Mouse (Mus musculus) adrenal gland, adult 8-10 months (tissue): ENCODE measurements around the gene H2-DMb2. TPM values are rescaled to one million over a fixed set of nuclear protein-coding genes. Genes with fewer than 3 reads are reported as not detected.

Experiments used
- DNase-seq: peaks from one replicate; pipeline ENCODE4 v3.0.0; 2022
- total RNA-seq, 4 experiments: library from RNA; stranded (reverse); gene quantifications; 2 replicates each; pipeline ENCODE4 v1.2.4; 2022

The H2-DMb2 gene
- 1 to 10 TPM; 2.0 to 4.5 (median 4.0) TPM for total RNA-seq

DNA sequence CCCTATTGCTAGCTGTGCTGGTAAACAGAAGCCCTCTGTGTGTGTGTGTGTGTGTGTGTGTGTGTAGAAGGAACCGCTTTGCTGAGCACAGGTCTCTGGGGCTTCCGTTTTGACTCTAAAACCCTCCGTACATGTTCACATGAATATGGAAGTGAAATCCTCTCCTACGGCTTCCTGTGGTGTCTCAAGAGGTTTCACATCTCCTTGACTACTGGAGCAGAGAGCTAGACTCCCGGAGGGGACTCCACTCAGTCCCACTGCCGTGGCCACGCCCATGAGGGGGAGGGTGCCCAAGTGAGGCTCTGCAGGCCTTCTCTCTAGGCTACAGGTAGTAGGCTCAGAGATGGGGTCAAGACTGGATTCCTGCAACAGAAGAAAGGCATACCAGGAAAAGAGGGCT, at the start of gene H2-DMb2:
H2-DMb2 (plus strand) TSS at position 275 of the 400 bp plus-strand sequence.
- no peak for DNase-seq

DNA sequence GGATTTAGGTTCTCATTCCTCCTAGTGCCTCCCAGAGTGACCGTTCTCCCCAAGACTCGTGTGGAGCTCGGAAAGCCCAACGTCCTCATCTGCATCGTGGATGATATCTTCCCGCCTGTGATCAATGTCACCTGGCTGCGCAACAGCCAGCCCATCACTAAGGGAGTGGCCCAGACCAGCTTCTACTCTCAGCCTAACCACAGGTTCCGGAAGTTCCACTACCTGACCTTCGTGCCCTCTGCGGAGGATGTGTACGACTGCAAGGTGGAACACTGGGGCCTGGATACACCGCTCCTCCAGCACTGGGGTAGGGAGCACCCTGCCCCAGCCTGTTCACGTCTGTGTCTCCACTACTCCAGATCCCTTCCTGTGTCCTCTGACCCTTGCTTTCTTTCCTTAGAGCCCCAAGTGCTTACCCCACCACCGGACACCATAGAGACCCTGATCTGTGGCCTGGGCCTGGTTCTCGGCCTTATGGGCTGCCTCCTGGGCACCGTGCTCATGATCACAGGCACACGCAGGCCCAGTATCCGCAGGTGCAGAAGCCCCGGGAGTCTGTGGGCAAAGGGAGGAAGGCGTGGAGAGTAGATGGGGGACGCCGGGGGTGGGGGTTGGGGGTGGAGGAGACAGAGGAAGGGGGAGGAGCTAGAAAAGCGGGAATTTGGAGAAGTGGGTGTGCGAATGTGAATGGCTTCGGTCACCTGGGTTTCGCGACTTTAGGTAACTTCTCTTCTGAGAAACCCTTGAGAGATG, 48.6 kb upstream of the H2-DMb2 start:
- no peak for DNase-seq

DNA sequence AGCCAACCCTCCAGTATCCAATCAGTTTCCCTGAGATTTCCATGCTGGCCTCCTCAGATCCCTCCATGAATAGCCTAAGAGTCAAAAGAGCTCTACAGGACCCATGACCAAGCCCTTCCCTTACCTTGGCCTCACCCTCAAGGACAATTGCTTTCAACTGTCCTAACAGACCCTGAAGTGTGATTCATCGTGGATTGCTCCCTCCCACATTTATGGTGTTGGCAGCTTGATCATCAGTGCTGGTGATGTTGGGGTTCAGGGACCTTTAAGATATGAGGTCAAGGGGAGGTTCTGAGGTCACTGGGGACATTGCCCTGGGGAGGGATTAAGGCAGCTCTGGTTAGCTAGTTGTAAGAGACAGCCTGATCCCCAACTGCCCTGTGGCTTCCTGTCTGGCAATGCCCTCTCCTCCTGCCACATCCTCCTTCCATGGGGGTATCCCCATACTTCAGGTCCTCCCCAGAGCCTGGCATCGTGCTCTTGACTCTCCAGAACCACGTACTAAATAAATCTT, 46.6 kb upstream of the H2-DMb2 start:
- DNase-seq: peak; percentile 50

DNA sequence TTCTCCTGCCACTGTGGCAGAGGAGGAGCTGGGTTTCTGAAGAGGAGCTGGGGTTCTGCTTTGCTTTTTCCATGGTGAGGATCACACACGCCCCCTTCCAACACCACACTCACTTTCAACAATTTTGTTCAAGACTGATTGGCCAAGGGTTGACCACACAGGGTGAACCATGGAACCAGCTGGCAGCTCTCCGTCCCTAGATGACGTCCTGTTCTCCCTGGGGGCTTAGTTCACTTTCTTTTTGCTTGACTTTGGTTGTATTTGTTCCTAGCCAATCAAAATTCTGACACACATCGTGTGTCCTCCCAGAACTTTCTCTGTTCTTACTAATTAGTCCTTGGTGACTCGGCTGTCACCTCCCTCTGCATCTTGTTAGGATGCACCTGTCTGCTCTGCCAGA, 45.8 kb upstream of the H2-DMb2 start:
- no peak for DNase-seq

DNA sequence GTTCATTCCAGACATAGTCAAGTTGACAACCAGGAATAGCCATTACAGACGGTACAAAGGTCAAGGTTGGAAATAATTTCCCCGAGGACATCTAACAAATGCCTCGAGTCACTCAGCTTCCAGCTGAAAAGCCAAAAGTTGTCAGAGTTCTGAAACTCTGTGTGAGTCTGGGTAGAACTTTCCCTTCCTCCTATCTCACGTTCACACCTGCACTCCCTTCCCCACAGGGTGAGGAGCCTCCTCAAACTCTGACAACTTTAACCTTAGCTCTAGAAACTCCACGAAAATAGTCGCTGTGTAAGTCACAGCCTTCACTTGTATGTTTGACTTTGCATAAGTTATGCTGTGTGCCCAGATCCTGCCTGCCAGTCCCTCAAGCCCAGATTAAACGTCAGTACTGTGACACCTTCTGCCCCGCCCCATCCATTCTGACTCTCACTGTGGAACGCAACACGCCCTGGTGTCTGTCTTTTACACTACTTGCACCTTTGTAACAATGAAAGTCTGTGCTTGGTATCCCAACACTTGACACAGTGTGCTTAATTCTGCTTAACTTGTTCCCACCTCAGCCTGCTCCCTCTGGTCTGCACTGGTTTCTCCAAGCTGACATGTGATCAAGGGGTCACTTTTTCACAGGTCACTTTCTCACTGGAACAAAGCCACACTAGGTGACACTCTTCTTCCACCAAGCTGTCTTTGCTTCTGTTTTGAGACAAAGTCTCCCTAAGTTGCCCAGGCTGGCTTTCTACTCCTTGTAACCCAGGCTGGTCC, 44.2 kb upstream of the H2-DMb2 start:
- DNase-seq: no peak

DNA sequence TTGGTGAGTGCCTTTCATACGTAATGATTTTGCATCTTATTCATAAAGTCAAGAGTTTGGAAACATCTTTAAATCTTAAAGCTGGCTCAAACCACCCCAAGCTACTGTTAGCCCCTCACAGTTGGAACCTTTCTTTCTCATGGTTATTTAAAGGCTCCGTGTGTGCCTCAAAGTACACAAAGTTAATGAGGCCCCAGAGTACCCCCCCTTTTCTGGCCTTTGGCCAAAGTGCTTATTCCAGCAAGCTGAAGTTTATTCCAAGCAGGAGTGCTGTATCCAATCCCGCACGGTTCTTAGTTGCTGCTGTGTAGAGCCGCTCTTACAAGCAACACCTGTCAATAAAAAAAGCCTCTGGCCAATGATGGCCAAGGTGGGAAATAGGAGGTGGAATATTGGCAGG, 43.6 kb upstream of the H2-DMb2 start:
- DNase-seq: no peak

DNA sequence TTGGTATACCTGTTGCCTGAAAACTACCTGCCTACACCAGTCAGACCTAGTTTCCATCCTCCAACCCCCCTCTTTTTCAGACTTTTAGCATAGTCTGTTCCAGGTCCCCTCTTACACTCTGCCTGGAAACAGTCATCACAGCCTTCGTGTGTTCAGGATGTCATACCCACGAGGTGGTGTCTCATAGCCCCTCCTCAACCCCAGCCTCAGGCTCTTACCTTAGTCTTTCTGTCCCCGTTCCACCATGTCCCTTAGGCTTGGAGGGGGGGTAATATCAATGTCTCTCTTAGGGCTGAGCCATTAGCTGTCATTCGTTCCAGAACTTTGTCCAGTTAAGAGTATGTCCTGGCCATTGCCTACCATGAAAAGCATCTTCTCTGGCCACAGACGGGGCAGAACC, 41.9 kb upstream of the H2-DMb2 start:
- no peak for DNase-seq

DNA sequence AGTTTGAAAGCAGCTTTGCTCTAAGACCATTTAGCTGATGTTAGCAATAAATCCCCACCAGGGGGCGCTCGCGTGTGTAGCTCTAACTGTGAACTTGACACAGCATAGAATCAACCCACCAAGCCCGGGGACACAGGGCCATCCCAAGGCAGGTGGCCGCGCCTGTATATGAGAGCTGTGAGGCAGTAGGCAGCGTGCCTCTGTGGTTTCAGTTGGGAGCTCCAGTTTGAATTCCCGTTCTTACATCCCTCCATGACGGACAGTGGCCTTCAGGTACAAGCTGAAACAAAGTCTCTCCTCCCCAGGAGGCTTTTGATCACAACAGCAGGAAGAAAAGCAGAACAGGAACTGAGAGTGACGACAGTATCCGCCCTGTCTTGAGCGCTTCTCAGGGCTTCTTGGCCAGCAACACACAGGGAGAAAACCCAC, 41.5 kb upstream of the H2-DMb2 start:
- peak; percentile 83 for DNase-seq

DNA sequence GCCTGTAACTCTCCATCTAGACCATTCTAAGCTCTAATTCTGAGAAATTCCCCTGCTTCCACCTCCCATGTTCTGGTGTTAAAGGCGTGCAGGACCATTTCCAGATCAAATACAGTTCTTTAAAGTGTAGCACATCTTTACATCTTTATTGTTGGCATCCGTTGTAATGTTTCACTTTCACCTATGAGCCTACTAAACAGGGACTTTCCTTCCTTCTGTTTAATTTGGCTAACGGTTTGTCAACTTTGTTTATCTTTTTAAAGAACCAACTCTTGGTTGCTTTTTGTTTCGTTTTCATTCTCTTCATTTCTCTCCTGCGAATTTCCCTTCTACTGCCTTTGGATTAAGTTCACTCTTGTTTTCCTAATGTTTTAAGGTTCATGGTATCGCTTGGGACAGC, 40.3 kb upstream of the H2-DMb2 start:
- no peak for DNase-seq

DNA sequence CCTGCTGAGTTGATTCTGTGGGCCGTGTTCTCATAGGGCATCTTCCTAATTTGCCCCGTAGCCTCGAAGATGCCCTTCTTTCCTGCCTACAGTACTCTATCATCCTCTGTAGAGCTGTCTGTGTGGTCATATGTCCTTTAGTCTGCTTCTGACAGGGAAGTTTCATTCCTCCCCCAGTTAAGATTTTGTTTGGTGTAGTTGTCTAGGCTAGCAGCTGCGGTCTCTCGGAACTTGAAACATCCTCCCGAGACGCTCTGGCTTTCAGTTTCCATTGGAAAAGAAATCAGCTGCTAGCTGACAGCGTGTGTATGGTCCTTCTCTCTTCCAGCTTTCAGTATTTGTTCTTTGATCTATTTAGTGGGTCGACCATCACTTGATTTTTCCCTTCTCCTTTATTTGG, 38.3 kb upstream of the H2-DMb2 start:
- DNase-seq: no peak

DNA sequence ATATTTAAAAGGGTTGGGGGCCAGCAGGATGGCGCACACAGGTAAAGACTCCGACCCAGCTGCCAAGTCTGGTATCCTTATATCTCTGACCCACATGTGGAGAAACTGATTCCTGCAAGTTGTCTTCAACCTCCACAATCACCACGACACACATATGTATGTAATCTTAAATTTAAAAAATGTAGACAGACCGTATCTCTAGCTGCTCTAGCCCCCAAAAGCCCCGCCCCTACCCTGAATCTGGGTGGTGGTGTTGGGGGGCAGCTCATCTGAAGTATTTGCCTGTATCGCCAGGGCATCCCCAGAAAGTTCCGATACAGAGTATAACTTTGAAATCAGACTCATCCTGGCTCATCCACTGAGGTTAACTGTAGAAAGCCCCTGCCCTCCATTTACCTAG, 36.6 kb upstream of the H2-DMb2 start:
- no peak for DNase-seq

DNA sequence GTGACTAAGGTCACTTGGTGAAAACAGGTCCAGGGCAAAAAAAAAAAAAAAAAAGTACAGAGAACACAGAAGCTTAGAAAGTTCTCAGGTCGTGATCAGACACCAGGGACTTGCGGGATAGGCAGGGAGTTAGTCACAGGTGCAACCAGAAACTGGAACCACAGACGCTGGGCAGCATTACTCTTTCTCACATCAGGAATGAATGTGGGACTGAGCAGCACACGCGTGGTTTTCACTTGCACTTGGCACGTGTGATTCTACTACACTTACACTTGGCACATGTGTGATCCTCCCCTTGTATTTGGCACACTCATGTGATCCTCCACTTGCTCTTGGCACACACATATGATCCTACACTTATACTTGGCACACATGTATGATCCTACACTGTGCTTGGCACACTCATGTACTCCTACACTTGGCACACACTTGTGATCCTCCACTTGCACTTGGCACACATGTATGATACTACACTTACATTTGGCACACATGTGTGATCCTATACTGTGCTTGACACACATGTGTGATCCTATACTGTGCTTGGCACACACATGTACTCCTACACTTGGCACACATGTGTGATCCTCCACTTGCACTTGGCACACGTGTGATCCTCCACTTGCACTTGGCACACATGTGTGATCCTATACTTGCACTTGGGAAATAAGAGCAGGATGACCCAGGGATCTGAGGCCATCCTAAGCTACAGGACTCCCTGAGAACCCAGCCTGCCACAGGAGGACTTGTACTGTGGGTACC, 35.8 kb upstream of the H2-DMb2 start:
- DNase-seq: no peak

DNA sequence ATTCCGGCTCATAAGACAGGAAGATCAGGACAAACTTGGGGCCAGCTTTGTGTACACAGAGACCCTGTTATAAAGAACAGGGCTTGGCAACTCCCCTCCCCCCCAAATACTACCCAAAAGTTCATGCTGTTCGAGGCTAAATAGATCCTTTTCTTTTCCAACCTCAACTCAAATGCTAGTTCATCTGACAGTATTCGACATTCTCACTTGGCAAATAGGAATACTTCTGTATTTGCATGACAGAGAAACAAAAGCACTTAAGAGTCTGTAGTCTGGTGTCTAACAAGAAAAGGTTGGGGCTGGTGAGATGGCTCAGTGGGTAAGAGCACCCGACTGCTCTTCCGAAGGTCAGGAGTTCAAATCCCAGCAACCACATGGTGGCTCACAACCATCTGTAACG, 34.6 kb upstream of the H2-DMb2 start:
- no peak for DNase-seq

DNA sequence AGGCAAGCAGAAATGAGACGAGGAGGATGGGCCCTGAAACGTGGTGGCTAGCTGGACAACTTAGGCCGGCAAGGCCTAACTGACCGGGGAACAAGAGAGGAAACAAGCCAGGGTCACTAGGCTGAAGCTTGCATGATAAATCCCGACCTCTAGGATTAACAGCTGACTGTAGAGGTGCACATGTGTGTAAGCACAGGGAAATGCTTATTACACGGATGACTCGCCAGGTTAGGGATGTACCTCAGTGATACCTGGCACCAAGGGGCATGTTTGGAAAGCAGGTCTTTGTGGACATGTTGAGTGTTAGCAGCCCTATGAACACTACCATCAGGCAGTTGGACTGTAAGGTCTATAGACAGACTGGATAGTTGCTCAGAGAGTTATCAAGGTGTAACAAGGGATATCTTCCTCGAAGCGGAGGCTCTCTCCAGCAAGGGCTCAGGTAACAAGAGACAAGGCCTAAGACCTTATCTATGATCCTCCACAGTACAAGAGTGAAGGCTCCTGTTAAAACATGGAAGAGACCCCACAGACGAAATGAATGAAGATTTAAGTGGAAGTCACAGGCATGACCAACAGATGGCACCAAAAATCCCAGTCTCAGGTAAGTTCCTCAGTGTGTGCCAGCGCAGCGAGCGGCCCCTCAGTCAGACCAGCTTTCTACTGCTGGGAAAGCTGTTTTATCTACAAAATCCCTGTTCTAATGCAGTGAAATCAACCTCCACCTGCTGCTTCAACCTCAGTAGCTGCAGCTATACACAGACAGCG, 33.9 kb upstream of the H2-DMb2 start:
- DNase-seq: no peak

DNA sequence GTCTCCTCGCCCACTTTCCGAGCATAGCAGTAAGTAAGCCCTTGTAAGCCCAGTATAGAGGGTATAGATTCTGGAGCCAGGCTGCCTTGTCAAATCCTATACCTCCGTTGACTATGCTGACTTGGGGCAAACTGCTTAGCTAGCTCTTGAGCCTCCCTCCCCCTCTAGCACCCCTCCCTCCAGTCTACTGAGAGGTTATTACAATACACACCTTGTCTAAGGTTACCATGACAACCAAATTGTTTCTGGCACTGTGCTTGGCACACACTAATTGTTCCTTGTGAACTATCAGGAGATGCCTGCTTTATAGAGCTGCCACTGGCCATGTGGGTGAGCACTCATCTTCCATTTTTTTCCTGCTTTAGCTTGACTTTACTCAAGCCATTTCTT, 33.3 kb upstream of the H2-DMb2 start:
- no peak for DNase-seq

DNA sequence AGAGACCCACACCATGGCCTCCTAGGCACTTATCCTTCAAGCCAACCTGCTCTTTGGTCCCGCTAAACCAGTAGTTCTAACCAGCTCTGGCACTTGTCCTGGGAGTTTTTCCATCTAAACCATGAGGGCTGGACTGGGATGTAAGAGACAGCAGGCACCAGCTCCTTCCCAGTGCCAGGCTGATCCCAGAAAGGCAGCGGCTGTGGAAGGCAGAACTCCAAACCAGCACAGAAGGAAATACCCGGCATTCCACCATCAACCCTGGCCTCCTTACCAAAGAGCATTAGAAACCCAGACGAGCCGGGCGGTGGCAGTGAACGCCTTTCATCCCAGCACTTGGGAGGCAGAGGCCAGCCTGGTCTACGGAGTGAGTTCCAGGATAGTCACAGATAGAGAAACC, 32.8 kb upstream of the H2-DMb2 start:
- DNase-seq: no peak

DNA sequence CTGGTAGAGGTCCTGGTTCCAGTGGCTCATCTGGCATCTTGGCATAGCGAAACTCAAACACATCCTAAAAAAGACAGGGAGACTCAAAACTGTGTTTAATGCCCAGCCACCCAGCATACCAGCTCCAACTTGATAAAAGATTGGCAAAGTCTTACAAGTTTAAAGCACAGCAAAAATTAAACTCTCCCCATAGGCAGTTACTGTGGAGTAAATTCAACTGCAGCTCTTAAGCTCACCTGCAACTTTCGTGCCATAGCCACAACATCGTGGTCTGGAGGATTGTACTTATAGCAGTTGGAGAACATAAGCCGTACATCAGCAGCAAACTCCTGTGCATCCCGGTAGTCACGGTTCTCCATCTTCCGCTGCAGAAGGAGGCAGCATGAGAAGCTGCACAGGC, 29.0 kb upstream of the H2-DMb2 start:
- DNase-seq: no peak

DNA sequence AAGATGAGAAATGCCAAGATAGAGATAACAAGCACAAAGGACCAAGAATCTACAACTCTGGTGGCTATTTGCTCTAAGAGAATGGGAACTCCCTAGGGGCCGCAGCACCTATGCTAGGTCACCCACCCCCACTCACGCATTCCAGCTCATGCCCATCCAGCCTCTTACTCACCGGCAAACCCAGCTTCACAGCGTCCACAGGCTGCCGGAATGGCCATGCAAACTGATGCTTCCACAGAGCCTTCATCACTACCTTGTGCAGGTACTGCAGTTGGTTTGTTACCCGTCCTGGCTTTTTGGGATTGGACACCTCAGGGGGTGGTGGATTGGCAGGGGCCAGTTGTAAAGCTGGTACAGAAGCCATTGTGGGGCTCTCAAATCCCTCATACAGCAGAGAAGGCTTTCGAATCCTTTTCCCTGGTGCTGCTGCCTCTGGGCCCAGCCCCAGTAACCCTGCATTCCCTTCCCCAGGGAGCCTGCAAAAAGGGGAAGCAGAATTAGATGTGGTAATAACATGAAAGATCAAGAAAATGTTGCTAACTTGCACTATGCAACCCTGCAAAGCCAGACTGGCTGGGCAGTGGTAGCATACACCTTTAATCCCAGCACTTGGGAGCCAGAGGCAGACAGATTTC, 26.3 kb upstream of the H2-DMb2 start:
- no peak for DNase-seq

DNA sequence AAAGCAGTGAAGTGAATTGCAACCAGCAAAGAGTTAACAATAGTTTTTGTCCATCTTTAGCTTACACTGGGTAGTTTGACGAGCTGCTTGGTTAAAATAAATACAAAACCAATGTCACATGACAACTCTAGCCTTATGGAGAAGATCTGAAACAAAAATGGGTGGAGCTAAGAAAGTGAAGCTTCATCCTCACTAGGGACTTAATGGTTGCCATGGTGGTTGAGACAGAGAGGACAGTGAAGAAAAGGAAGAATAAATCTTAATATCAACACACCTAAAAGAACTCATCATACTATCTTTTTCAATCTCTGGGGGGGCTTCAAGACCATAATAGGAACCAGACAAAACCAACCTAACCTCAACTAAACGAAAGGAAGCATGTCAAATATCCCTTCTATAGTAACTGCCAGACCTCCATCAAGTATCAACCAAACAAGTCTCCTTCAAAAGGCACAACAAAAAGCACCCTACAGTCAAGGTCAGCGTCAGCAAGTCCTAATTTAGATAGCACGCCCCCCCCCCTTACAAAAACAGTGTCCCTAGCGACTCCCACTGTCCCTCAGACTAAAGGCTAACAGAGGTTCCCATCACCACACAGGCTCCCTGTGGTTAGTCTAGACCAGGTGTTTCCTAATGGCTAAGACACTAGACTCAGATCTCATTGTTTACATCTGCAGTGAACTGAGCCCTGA, 25.5 kb upstream of the H2-DMb2 start:
- no peak for DNase-seq

DNA sequence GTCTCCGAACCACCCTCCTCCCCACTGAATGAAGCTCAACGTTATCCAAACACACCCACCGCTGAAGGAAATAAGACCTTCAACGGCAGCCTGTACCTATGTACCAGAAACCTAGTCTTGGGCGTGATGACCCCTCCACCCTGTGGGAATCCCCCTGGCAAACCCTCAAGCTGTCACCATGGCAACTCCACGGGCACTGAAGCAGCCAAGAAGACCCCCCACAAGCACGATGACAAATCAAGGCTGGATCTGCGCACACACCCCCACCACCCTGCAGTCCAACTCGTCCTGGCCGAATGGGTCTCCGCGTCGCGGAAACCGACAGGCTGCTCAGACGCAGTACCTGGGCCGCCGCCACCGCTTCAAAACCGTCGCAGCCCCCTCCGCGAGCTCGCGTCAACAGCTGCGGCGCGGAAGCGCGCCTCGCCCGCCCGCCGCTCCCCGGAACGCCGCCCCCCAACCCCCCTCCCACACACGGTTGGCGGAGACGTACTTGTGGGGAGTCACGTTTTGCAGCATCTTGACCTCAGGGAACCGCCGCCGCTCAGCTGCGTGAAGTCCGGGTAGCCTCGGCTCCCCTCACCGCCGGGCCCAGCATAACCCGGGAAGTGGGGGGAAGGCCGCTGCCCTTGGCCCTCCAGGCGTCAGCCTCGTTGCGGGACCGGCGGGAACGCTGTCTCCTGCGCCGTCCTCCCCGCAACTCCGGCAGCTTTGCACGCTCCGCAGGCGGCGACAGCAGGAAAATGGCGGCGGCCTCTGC, 24.8 kb upstream of the H2-DMb2 start:
- peak; percentile 50 for DNase-seq

DNA sequence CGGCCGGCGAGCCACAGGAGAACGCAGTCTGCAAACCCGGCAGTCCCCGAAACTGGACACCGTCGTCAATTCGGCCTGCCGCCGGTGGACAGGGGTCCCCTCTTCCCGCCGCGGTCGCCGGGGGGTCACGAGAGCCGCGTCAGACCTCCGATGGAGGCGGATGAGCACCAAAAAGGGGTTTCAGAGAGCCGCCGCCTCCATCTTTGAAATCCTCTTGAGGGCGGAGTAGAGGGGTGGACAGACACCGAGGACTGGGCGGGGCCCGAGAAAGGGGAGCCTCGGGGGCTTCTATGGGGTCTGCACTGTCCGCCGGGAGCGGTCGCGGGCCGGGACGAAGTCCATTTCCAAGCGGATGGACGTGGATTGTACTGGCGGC, 24.2 kb upstream of the H2-DMb2 start:
- DNase-seq: no peak
